Mouse (Mus musculus): ENCODE measurements around the gene Dok1. TPM values are rescaled to one million over a fixed set of nuclear protein-coding genes. Genes with fewer than 3 reads are reported as not detected.

Gene Dok1
- polyA plus RNA-seq, 1 experiment from 2014 or later: 8.8 TPM

DNA sequence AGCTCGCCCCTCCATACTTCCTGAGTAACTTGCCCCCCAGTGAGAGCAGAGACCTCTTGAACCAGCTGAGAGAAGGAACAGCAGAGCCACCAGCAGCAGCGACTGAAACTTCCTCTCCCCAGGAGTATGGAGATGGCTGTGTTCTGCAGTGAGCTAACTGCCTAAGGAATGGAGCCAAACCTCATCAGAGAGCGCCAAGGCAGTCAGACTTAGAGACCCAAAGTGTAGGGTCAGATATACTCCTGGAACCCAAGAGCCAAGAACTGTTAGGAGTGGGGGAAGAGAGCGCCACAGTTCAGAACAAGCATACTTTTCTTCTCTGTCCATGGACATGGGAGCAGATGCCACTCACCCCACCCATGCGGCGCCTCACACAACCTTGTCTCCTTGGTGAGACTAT lies 33.2 kb upstream of the Dok1 start:
- no peak for DNase-seq (ENCODE audit: low spot score)
- H3K9me3 ChIP-seq (replicated peaks): no peaks in the 10 kb centered on the region
- peaks cover 100% of the 10 kb centered on the region for H3K27me3 ChIP-seq (ENCODE audit: low read depth, poor library complexity, severe bottlenecking)
- no peak overlapping the region for H3K27ac ChIP-seq (replicated peaks)
- no peaks in the 10 kb centered on the region for H3K36me3 ChIP-seq
- WGBS: 28% methylated on average over 6 of the region's 6 CpGs
- H3K4me1 ChIP-seq: peaks cover 38% of the 10 kb centered on the region
- no peak overlapping the region for H3K4me3 ChIP-seq

DNA sequence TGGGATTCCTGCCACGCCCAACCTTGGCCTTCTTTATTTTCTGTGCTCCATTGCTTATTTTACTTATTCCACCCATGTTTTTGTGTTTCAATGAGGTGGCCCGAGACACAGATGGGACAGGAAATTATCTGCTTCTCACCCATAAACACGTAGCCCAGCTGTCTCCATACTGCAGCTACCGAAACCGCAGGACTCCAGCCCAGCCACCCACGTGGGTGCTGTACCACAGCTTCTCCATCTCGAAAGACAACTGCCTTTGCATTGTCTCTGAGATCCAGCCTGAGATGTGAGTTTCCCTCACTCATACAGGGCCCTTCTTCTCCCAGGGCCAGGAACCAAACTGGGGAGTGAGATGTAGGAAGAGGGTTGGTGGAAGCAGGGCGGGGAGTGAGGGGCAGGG lies 32.7 kb upstream of the Dok1 start:
- WGBS: 35% methylated on average over 8 of the region's 8 CpGs
- H3K9me3 ChIP-seq (replicated peaks): no peaks in the 10 kb centered on the region
- H3K27me3 ChIP-seq (ENCODE audit: low read depth, poor library complexity, severe bottlenecking): peaks cover 100% of the 10 kb centered on the region
- H3K36me3 ChIP-seq: no peaks in the 10 kb centered on the region
- peaks cover 34% of the 10 kb centered on the region for H3K4me1 ChIP-seq
- no peak overlapping the region for H3K4me3 ChIP-seq
- no peak for DNase-seq (ENCODE audit: low spot score)
- H3K27ac ChIP-seq (replicated peaks): no peak overlapping the region

DNA sequence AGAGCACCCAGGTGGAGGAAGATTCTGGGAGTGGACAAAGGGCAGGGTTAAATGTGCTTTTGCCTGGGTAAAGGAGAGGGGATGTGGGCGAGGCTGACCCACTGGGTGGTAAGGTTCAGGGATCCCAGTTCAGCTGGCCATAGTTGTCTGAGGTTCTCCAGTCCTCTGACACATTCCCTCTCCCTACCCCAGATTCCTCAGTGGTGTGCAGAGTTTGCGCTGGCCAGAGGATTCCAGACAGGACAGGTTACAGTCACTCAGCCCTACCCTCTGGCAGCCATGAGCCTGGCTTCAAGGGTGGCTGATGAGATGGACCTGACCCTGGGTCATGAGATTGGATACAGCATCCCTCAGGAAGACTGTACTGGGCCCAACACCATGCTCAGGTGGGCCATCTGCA lies 25.5 kb upstream of the Dok1 start:
- 76% methylated on average over 2 of the region's 2 CpGs for WGBS
- Histone ChIP-seq H3K27ac (replicated peaks) (no peak overlapping the region), H3K36me3 (peaks cover 25% of the 10 kb centered on the region)

DNA sequence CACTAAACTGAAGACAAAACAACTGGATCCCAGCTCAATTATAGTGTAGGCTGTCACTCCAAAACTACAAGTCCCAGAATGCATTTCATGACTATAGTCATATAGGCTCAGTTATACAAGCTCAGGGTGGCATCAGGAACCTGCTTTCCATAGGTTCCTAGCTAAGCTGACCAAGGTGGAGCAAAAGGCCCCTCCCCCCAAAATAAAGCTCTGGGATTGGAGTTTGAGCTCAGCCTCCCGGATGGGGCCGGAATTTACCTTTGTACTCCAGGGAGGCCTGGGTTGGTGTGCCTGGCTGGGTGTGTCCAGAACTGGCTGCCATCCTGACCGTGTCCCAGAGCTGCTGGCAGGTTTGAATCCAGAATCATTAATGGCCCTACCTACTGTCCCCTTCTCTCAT lies 24.5 kb upstream of the Dok1 start, which contains the start of gene Dqx1:
Gene Dqx1, plus strand, starts transcription at position 55 of the 400 bp plus-strand sequence.
- Histone ChIP-seq H3K36me3 (peaks cover 25% of the 10 kb centered on the region), H3K9me3 (replicated peaks) (no peaks in the 10 kb centered on the region), H3K4me1 (peaks cover 28% of the 10 kb centered on the region), H3K27ac (replicated peaks) (no peak within 1 kb of the TSS), H3K4me3 (0 out of 2 replicates have a peak within 1 kb of the TSS, but pooled peaks have one; percentile 97), H3K27me3 (ENCODE audit: low read depth, poor library complexity, severe bottlenecking) (peaks cover 39% of the 10 kb centered on the region)
- no peak for DNase-seq (ENCODE audit: low spot score)
- WGBS: 57% methylated on average over 3 of the region's 3 CpGs

More for the DNA sequence above, 25.5 kb upstream of the Dok1 start:
- H3K27me3 ChIP-seq (ENCODE audit: low read depth, poor library complexity, severe bottlenecking): peaks cover 48% of the 10 kb centered on the region
- peaks cover 18% of the 10 kb centered on the region for H3K4me1 ChIP-seq
- no peaks in the 10 kb centered on the region for H3K9me3 ChIP-seq (replicated peaks)
- no peak overlapping the region for H3K4me3 ChIP-seq
- no peak for DNase-seq (ENCODE audit: low spot score)

DNA sequence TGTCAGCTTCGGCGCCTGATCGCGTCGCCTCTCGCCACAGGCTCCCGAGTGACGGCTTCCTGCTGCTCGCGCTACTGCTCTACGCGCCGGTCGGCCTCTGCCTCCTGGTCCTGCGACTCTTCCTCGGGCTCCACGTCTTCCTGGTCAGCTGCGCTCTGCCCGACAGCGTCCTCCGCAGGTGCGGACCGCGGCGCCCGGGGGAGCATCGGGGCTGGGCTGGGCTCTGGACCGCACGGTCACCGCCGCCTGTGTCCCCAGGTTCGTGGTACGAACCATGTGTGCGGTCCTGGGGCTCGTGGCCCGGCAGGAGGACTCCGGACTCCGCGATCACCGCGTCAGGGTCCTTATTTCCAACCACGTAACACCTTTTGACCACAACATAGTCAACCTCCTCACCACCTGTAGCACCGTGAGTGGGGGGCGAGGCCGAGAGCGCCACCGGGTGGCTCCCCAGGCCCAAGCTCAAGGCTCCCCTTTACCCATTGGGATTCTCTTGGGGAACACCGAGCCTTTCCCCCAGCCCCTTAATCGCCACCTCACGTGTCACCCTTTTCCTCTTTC lies 21.7 kb upstream of the Dok1 start, which contains the start of gene Htra2:
Gene Htra2, minus strand, starts transcription at position 403 of the 561 bp plus-strand sequence.
- peak within 1 kb of the TSS; percentile 97 for H3K4me3 ChIP-seq
- no peaks in the 10 kb centered on the region for H3K9me3 ChIP-seq (replicated peaks)
- peaks cover 52% of the 10 kb centered on the region for H3K36me3 ChIP-seq
- peak within 1 kb of the TSS; percentile 91 for H3K27ac ChIP-seq (replicated peaks)
- WGBS: under 1% methylated on average over 50 of the region's 50 CpGs
- H3K27me3 ChIP-seq (ENCODE audit: low read depth, poor library complexity, severe bottlenecking): peaks cover 11% of the 10 kb centered on the region
- DNase-seq (ENCODE audit: low spot score): no peak
- peaks cover 37% of the 10 kb centered on the region for H3K4me1 ChIP-seq

DNA sequence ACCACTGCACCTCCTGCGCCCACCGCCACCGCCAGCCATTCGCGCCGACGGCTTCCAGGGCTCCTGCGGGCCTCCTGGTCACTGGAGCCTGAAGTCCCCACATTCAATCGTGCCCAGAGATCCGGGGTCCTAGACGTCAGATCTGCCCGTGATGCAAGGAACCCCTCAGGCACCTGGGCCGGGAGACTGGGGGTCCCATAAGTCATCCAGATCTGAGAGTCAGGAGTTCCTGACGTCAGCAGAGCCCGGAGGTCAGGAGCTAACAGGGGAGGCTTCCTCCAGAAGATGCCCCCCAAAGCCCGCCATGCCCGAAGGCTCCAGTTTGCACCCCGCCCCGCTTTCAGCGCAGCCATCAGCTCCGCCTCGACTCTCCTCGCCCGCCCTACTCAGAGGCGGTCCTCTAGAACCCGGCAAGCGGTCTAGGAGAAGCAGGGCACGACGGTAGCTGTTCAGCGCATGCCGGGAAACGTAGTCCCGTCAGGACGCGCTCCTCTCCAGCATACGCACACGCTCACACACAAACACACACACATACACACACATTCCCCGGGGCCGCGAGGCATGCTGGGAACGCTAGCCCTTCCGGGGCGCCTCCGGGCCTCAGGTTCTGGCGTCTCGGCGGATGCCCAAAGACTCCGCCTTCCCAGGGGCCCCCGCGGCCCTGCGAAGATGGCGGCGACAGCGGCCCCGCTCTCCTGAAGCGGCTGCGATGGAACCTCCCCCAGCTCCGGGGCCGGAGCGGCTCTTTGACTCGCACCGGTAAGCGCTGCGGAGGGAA lies 21.0 kb upstream of the Dok1 start, which contains the start of gene Aup1:
Gene Aup1, plus strand, starts transcription at position 448 of the 778 bp plus-strand sequence.
- Histone ChIP-seq H3K9me3 (replicated peaks) (no peaks in the 10 kb centered on the region), H3K27ac (replicated peaks) (peak within 1 kb of the TSS; percentile 91), H3K4me3 (peak within 1 kb of the TSS; percentile 97), H3K27me3 (ENCODE audit: low read depth, poor library complexity, severe bottlenecking) (peaks cover 5% of the 10 kb centered on the region), H3K4me1 (peaks cover 37% of the 10 kb centered on the region), H3K36me3 (peaks cover 52% of the 10 kb centered on the region)
- WGBS: under 1% methylated on average over 64 of the region's 64 CpGs
- DNase-seq (ENCODE audit: low spot score): peak; percentile 98

DNA sequence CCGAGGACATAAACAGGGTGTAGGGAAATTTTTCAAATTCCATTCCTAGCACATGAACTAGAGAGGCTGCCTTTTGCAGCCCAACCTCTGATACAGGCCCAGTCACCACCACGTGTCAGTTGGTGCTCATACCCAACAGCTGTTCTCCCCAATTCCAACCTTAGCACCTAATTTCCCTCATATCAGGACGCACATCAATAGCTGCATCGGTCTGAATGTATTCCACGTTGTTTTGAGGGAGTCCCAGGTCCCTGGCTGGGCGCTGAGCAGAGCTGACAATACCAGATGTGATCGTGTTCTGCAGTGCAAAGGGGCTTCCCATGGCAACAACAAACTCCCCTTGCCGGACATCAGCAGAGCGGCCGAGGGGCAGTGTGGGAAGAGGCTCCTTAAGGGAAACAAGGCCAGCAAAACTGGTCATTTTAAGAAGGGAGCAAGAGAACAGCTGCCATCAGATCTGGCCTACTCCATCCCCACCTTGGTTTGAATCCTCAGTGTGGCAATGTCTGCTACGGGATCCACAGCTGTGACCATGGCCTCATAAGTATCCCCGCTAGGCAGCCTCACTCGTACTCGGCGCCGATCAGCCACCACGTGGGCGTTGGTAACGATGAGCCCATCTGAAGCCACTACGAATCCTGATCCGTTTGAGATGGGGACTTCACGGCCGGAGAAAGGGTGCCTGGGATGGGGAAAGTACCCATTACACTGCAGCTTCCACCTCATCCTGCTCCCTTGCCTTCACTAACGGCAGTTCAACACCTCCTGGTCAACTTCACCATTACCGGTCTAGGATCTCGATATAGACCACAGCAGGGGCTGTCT lies 20.1 kb upstream of the Dok1 start:
- peak; percentile 62 for DNase-seq (ENCODE audit: low spot score)
- H3K27me3 ChIP-seq (ENCODE audit: low read depth, poor library complexity, severe bottlenecking): no peaks in the 10 kb centered on the region
- no peaks in the 10 kb centered on the region for H3K9me3 ChIP-seq (replicated peaks)
- H3K4me1 ChIP-seq: peaks cover 37% of the 10 kb centered on the region
- peak overlapping the region; percentile 97 for H3K4me3 ChIP-seq
- H3K27ac ChIP-seq (replicated peaks): peak overlapping the region; percentile 91
- H3K36me3 ChIP-seq: peaks cover 51% of the 10 kb centered on the region
- WGBS: 3% methylated on average over 26 of the region's 26 CpGs

DNA sequence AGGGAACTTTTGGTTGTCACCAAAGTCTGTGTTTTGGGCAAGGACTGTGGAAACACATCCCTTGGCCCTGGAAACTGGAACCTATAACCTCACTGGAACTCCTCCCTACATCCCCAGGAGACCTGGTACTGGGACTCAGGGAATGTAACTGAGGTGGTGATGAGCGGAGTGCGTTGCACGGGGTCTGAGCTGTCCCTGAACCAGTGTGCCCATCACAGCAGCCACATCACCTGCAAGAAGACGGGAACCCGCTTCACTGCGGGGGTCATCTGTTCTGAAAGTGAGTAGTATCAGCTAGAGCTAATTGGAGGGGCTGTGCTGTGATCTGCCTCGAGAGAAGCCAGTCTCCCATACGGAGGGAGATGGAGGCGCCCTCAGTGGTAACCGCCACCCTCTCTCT lies 16.1 kb upstream of the Dok1 start:
- 78% methylated on average over 10 of the region's 10 CpGs for WGBS
- Histone ChIP-seq H3K9me3 (replicated peaks) (no peaks in the 10 kb centered on the region), H3K4me1 (peaks cover 26% of the 10 kb centered on the region), H3K36me3 (peaks cover 27% of the 10 kb centered on the region), H3K4me3 (no peak overlapping the region), H3K27me3 (ENCODE audit: low read depth, poor library complexity, severe bottlenecking) (no peaks in the 10 kb centered on the region), H3K27ac (replicated peaks) (no peak overlapping the region)
- no peak for DNase-seq (ENCODE audit: low spot score)

DNA sequence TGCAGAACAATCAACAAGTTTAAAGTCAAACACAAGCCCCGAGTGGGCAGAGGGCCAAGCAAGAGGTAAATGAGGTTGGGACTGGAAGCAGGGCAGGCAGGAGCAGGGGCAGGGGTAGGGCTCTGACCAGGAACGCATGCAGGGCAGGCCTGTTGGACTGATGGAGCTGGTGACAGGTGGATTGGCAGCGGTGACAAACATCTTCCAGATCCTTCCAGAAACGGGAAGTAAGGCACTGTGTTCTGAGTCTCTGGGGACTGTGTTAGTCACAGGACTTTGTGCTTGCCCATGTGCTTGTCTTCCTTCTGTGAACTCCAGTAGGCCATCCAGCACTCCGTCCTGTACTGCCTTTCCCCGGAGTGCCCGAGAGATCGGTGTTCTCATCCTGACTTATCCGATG lies 11.5 kb upstream of the Dok1 start:
- no peak for DNase-seq (ENCODE audit: low spot score)
- H3K9me3 ChIP-seq (replicated peaks): no peaks in the 10 kb centered on the region
- H3K27me3 ChIP-seq (ENCODE audit: low read depth, poor library complexity, severe bottlenecking): no peaks in the 10 kb centered on the region; the same call in 1 of the 2 replicates
- WGBS: 83% methylated on average over 9 of the region's 9 CpGs
- H3K36me3 ChIP-seq: no peaks in the 10 kb centered on the region
- no peak overlapping the region for H3K4me3 ChIP-seq
- H3K4me1 ChIP-seq: peaks cover 12% of the 10 kb centered on the region
- no peak overlapping the region for H3K27ac ChIP-seq (replicated peaks)

DNA sequence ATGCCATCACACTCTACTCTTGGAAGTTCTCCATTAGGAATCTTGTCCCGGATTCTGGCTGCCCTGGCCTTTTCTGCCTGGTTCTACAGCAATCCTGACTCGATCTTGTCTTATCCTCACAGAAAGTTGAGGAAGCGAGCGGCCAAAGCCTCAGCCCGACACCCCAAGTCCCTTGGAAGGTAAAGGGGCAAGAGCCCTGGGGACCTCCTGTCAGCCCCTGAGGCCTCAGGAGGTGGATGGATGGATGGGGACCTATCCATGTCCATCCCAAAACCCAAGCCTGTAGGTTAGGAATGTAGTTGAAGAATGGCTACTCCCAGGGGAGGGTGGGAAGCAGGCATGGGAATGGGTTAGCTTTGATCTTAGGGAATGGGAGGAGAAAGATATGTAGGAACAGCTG lies 10.7 kb upstream of the Dok1 start:
- Histone ChIP-seq H3K27ac (replicated peaks) (no peak overlapping the region), H3K4me3 (no peak overlapping the region), H3K4me1 (peaks cover 13% of the 10 kb centered on the region), H3K36me3 (no peaks in the 10 kb centered on the region), H3K27me3 (ENCODE audit: low read depth, poor library complexity, severe bottlenecking) (no peaks in the 10 kb centered on the region; the same call in 1 of the 2 replicates), H3K9me3 (replicated peaks) (no peaks in the 10 kb centered on the region)
- DNase-seq (ENCODE audit: low spot score): no peak
- WGBS: 89% methylated on average over 5 of the region's 5 CpGs

DNA sequence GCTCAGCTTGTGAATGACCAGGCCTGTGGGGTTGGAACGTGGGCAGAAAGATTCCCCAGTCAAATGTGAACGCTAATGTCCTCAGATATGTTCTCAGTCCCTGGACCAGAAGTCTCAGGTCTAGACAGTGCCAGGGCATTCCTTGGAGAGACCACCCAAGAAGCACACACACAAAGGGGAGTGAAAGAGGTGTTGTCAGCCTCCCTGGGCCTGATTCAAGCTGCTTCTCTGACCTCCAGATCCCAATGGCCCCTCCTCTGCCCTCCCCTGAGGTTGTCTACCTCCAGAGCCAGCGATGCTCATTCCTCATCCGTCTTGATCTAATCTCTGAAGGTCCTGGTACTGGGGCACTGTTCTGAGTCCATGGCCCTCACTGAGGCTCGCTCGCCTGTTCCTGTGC lies 10.3 kb upstream of the Dok1 start:
- Histone ChIP-seq H3K36me3 (no peaks in the 10 kb centered on the region), H3K4me3 (no peak overlapping the region), H3K9me3 (replicated peaks) (no peaks in the 10 kb centered on the region), H3K27ac (replicated peaks) (no peak overlapping the region), H3K27me3 (ENCODE audit: low read depth, poor library complexity, severe bottlenecking) (no peaks in the 10 kb centered on the region; the same call in 1 of the 2 replicates), H3K4me1 (peaks cover 17% of the 10 kb centered on the region)
- DNase-seq (ENCODE audit: low spot score): no peak
- WGBS: 70% methylated on average over 6 of the region's 6 CpGs

DNA sequence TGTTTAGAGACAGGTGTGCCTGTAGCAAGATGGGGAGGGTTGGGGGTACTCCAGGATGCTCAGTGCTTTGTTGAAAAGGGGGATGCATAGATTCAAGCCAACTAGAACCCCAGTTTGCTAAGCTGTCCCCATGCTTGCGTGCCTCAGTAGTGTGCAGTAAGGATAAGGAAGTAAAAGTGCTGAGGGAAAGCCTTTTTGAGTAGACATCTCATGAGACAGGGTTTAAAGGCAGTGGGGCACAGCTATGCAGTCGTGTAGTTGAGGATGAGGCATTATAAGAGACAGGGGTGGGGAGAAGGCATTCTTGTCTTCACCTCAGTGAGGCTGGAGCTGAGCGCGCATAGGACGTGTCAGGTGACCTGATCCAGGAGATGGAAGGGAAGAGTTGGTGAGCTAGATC lies 7.3 kb upstream of the Dok1 start:
- H3K9me3 ChIP-seq (replicated peaks): no peaks in the 10 kb centered on the region
- 76% methylated on average over 5 of the region's 5 CpGs for whole genome bisulfite sequencing
- peaks cover 28% of the 10 kb centered on the region for H3K27me3 ChIP-seq (ENCODE audit: low read depth, poor library complexity, severe bottlenecking)
- H3K27ac ChIP-seq (replicated peaks): no peak overlapping the region
- peaks cover 23% of the 10 kb centered on the region for H3K4me1 ChIP-seq
- no peaks in the 10 kb centered on the region for H3K36me3 ChIP-seq
- H3K4me3 ChIP-seq: no peak overlapping the region
- DNase-seq (ENCODE audit: low spot score): no peak
